Mouse (Mus musculus) brain, embryonic 14.5 days (tissue): Measurements from ENCODE around the gene Gins3.

Source experiments
- CTCF ChIP-seq: fragments of 200-500 bp; IDR thresholded peaks from 2 replicates; pipeline ENCODE4 v1.5.1; 2012; ENCODE audit warnings: inconsistent platforms, mild to moderate bottlenecking, moderate library complexity, borderline replicate concordance; ENCODE audit not compliant: insufficient read depth, insufficient read length; ENCODE audit errors: extremely low read depth
- POLR2A ChIP-seq: fragments of 200-500 bp; IDR thresholded peaks from 2 replicates; pipeline ENCODE4 v1.6.1; 2012; ENCODE audit warnings: mild to moderate bottlenecking, inconsistent platforms, borderline replicate concordance; ENCODE audit not compliant: poor library complexity, insufficient read depth, insufficient read length, severe bottlenecking; ENCODE audit errors: extremely low read depth

DNA sequence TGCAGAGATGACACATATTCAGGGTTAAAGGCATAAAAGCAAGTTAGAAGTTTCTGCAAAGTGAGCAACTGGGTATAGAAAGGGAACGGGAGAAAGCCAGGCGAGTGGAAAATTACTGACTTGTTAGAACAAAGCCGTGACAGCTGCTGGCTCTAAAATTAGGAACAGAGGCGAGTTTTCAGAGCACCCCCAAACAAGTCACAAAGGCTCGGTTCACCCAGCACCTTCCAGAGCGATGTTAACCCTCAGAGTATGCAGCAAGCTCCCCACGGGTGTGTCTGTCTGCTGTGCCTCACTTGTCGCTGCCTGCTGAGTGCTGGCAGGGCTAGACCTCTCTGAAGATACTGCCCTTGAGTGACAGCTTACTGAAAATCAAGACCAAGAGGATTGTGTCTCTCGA, 26.0 kb upstream of the Gins3 start:
- no peak for TF ChIP-seq POLR2A
- TF ChIP-seq CTCF = no peak
